Mouse (Mus musculus) lung, postnatal 0 days (tissue): Measurements from ENCODE around the gene Rnf185. TPM values are rescaled to one million over a fixed set of nuclear protein-coding genes. Genes with fewer than 3 reads are reported as not detected.

ENCODE experiments used
- ATAC-seq: fragments of 200-750 bp; cut with Nextera tagmentation; 2 replicates; pipeline ENCODE4 v1.8.0; 2017; ENCODE audit warnings: moderate library complexity
- DNase-seq: peaks from one replicate; pipeline ENCODE4 v3.0.0-alpha.2; 2016; ENCODE audit warnings: low spot score
- H3K27ac ChIP-seq: fragments of 300-500 bp; sonication (generic); 2 replicates; pipeline ENCODE4 v1.5.1; 2014; ENCODE audit warnings: antibody characterized with exemption, mild to moderate bottlenecking, low read length, mixed read lengths
- H3K27me3 ChIP-seq: fragments of 300-500 bp; sonication (generic); replicated peaks from 2 replicates; pipeline ENCODE4 v1.6.1; 2014; ENCODE audit warnings: low read length, mixed read lengths; ENCODE audit not compliant: insufficient read depth
- H3K36me3 ChIP-seq: fragments of 300-500 bp; sonication (generic); 2 replicates; pipeline ENCODE4 v1.6.1; 2014; ENCODE audit warnings: low read length, mixed read lengths; ENCODE audit not compliant: insufficient read depth
- H3K4me1 ChIP-seq: fragments of 300-500 bp; sonication (generic); 2 replicates; pipeline ENCODE4 v1.6.1; 2014; ENCODE audit warnings: antibody characterized with exemption, low read depth, low read length, mixed read lengths; ENCODE audit not compliant: insufficient read depth
- H3K4me2 ChIP-seq: fragments of 300-500 bp; sonication (generic); replicated peaks from 2 replicates; pipeline ENCODE4 v1.6.1; 2014; ENCODE audit warnings: low read depth, mild to moderate bottlenecking, low read length, moderate library complexity, mixed read lengths
- H3K4me3 ChIP-seq: fragments of 300-500 bp; sonication (generic); 2 replicates; pipeline ENCODE4 v1.5.1; 2014; ENCODE audit warnings: low read depth, low read length
- H3K9ac ChIP-seq: fragments of 300-500 bp; sonication (generic); replicated peaks from 2 replicates; pipeline ENCODE4 v1.6.1; 2014; ENCODE audit warnings: low read depth, mild to moderate bottlenecking
- H3K9me3 ChIP-seq: fragments of 300-500 bp; sonication (generic); 2 replicates; pipeline ENCODE4 v1.6.1; 2016; ENCODE audit warnings: low read length, mixed read lengths
- CTCF ChIP-seq: IDR thresholded peaks from 2 replicates; pipeline ENCODE4 v1.5.1; 2016; ENCODE audit warnings: antibody characterized with exemption, mild to moderate bottlenecking
- EP300 ChIP-seq: IDR thresholded peaks from 2 replicates; pipeline ENCODE4 v1.6.1; 2016; ENCODE audit warnings: antibody characterized with exemption, mild to moderate bottlenecking, control low read depth
- WGBS: fragments of 180-500 bp; shearing (Covaris S2); extraction: QIAGEN DNeasy Blood & Tissue Kit; methylation state at CpG from one replicate; pipeline ENCODE4 v1.1.7; 2014; 5-methylcytosine and 5-hydroxymethylcytosine counted together
- polyA plus RNA-seq: library from polyadenylated mRNA; unstranded; fragments of >200 nt; fragmentation: Nextera tagmentation; extraction: Ambion mirVana; gene quantifications from 2 replicates; pipeline ENCODE4 v1.2.1, GENCODE M21; 2015

Rnf185 gene
- polyA plus RNA-seq, 1 experiment from 2014 or later, result 24.3 TPM

- peak within 1 kb of the TSS; percentile 85 for H3K4me2 ChIP-seq
- no peaks in the 10 kb centered on the region for H3K27me3 ChIP-seq
- TF ChIP-seq EP300 (peak; percentile 51; the same call in 1 of the 2 replicates), CTCF (peak; percentile 85)
- no peaks in the 10 kb centered on the region for H3K36me3 ChIP-seq
- peak within 1 kb of the TSS; percentile 73 for H3K4me3 ChIP-seq
- peak within 1 kb of the TSS; percentile 74 for H3K27ac ChIP-seq
- DNase-seq (peak; percentile 95), ATAC-seq (peak; percentile 94)
- 4% methylated on average over 45 of the region's 45 CpGs for WGBS
- peak within 1 kb of the TSS; percentile 74 for H3K9ac ChIP-seq
- H3K4me1 ChIP-seq, result no peaks in the 10 kb centered on the region; the same call in 1 of the 2 replicates
- no peaks in the 10 kb centered on the region for H3K9me3 ChIP-seq
Measured at GRCm38 (mm10) chr11:3408997-3409732, 43.0 kb downstream of the Rnf185 start, which contains the start of gene Limk2. Gene Limk2, minus strand, starts transcription at chr11:3409189.

DNA sequence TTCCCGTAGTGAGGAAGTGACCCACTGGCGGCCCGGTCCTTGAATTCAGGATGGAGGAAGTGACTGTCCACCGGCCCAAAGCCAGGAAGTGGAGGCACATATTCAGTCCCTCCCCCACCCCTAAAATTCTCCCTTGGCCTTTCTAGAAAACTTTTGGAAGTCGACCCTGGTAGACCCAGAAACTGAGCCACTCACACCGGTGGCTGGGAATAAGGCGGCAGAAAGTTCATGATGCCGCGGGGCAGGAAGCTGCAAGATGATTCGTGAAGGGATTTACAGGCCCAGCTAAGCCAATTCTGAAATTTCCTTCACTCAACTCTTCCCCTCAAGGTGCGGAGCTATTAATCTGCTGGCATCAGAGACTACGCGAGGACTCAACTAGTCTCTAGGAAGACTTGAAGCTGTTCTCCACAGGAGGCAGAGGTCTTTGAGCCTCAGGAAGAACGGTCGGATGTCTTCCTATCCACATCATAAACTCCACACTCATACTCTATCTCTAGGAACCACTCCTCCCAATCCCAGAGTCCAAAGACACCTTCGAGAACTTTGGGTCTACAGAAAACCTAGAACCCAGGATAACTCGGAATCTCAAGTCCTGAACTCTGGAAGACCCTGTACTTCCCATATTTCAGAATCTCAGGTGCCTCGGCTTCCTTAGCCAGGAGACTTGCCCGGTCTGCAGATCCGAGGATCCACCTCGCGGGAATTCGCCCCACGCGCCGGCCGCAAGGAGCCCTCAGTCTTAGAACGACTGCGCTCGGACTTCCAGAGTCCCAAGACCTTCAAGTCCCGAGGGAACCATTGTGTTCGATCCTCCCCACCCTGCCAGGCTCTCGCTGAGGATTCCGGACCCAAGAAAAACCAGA lies 43.8 kb downstream of the Rnf185 start:
- Histone ChIP-seq H3K4me1 (no peaks in the 10 kb centered on the region; the same call in 1 of the 2 replicates), H3K4me2 (peak overlapping the region; percentile 85), H3K9me3 (no peaks in the 10 kb centered on the region), H3K27ac (peak overlapping the region; percentile 74), H3K4me3 (peak overlapping the region; percentile 73), H3K27me3 (no peaks in the 10 kb centered on the region), H3K36me3 (no peaks in the 10 kb centered on the region), H3K9ac (peak overlapping the region; percentile 74)
- ATAC-seq, result no peak
- TF ChIP-seq EP300, result no peak
- TF ChIP-seq CTCF, result no peak
- WGBS, result 2% methylated on average over 34 of the region's 34 CpGs
- DNase-seq, result peak; percentile 47

DNA sequence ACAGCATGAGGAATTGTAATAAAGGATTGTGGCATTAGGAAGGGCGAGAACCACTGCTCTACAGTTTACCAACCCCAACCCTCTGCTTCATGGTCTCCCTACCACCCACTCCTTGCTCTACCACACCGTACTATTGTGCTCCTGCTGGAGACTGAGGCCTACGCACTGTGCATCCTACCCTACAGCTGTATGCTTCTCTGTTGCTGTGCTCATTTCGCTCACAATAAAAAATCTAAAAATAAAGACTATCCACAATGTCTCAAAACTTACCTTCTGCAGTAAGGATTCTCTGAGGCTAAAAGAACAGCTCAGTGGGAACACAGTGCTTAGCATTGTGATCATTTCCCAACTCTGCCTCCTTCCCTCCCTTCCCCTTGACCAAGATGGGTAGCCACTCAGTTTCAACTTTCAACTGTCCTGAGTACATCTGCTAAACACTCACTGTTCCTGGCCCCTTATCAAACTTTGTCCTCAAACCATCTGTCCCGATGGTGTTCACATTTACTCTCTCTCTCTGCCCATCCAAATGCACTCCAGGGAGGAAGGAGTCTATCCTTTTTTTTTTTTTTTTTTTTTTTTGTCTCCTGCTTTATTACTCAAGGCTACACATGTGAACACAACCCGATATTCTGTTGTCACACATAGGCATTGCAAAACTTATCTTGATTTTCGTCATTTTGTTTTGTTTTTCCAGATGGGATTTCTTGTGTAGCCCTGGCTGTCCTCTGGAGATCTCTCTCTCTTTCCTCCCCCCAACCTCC lies 47.7 kb downstream of the Rnf185 start:
- DNase-seq, result peak; percentile 86
- H3K4me1 ChIP-seq, result no peaks in the 10 kb centered on the region; the same call in 1 of the 2 replicates
- no peaks in the 10 kb centered on the region for H3K27me3 ChIP-seq
- no peaks in the 10 kb centered on the region for H3K36me3 ChIP-seq
- no peak overlapping the region for H3K4me2 ChIP-seq
- 73% methylated on average over 7 of the region's 7 CpGs for WGBS
- no peak overlapping the region for H3K9ac ChIP-seq
- TF ChIP-seq EP300 (peak; percentile 77), CTCF (no peak)
- H3K4me3 ChIP-seq, result no peak overlapping the region
- no peak overlapping the region for H3K27ac ChIP-seq
- ATAC-seq, result peak; percentile 32
- H3K9me3 ChIP-seq, result no peaks in the 10 kb centered on the region

- no peak overlapping the region for H3K4me2 ChIP-seq
- TF ChIP-seq CTCF, result no peak
- TF ChIP-seq EP300, result no peak
- H3K27ac ChIP-seq, result no peak overlapping the region
- no peak for ATAC-seq
- no peaks in the 10 kb centered on the region; the same call in 1 of the 2 replicates for H3K4me1 ChIP-seq
- H3K9me3 ChIP-seq, result no peaks in the 10 kb centered on the region
- H3K4me3 ChIP-seq, result no peak overlapping the region
- WGBS, result 80% methylated on average over 3 of the region's 3 CpGs
- H3K9ac ChIP-seq, result no peak overlapping the region
- H3K27me3 ChIP-seq, result no peaks in the 10 kb centered on the region
- DNase-seq, result peak; percentile 18
- no peaks in the 10 kb centered on the region for H3K36me3 ChIP-seq
Measured at GRCm38 (mm10) chr11:3403024-3403423, 49.1 kb downstream of the Rnf185 start.

- no peak overlapping the region for H3K27ac ChIP-seq
- TF ChIP-seq CTCF (no peak), EP300 (no peak)
- H3K4me2 ChIP-seq, result no peak overlapping the region
- no peaks in the 10 kb centered on the region for H3K4me1 ChIP-seq
- H3K9me3 ChIP-seq, result no peaks in the 10 kb centered on the region
- WGBS, result 81% methylated on average over 1 of the region's 1 CpGs
- DNase-seq (no peak), ATAC-seq (no peak)
- H3K9ac ChIP-seq, result no peak overlapping the region
- no peaks in the 10 kb centered on the region for H3K27me3 ChIP-seq
- no peaks in the 10 kb centered on the region; the same call in 1 of the 2 replicates for H3K36me3 ChIP-seq
- no peak overlapping the region for H3K4me3 ChIP-seq
Measured at GRCm38 (mm10) chr11:3398318-3398717, 53.8 kb downstream of the Rnf185 start.
